Mouse (Mus musculus) adrenal gland, adult 18-20 months (tissue): ENCODE data around the gene Gsx1. TPM values are rescaled to one million over a fixed set of nuclear protein-coding genes. Genes with fewer than 3 reads are reported as not detected.

Experiments used
- DNase-seq, 2 experiments: peaks; one replicate each; pipeline ENCODE4 v3.0.0; 2021 to 2022; ENCODE audit warnings: low spot score in 2 of 2
- total RNA-seq, 2 experiments: library from RNA; stranded (reverse); gene quantifications; 1 replicate in 1 of 2; 2 replicates in 1 of 2; pipeline ENCODE4 v1.2.3; 2021

Gsx1 gene
- total RNA-seq, 2 experiments from 2014 or later, result not detected

GRCm38 (mm10) chr5:147192576-147192960, 4.1 kb downstream of the Gsx1 start:
- DNase-seq, result no peak

- no peak for DNase-seq
Observed at GRCm38 (mm10) chr5:147204905-147205304, 16.4 kb downstream of the Gsx1 start.

- DNase-seq, result no peak
Observed at GRCm38 (mm10) chr5:147207852-147208251, 19.4 kb downstream of the Gsx1 start.

GRCm38 (mm10) chr5:147208471-147208870, 20.0 kb downstream of the Gsx1 start:
- DNase-seq, result no peak

- DNase-seq, result peak; percentile 86 to 90
Observed at GRCm38 (mm10) chr5:147227354-147228112, 39.0 kb downstream of the Gsx1 start.

GRCm38 (mm10) chr5:147235406-147236309, 47.2 kb downstream of the Gsx1 start:
- DNase-seq, result no peak

Other genes with a start within 250 kb of the Gsx1 start
- 10 to 100 TPM; 21.6 to 30.5 TPM for gene Gtf3a, start 240.0 kb upstream of the Gsx1 start, total RNA-seq
- gene Mtif3, start 224.9 kb upstream of the Gsx1 start, total RNA-seq, result 10 to 100 TPM; 23.5 to 31.9 TPM
- gene Lnx2, start 112.1 kb upstream of the Gsx1 start, total RNA-seq, result 10 to 100 TPM; 10.2 to 11.5 TPM
- gene Polr1d, start 111.6 kb upstream of the Gsx1 start, total RNA-seq, result 100 to 1,000 TPM; 128 to 132 TPM
- not detected for gene Pdx1, start 81.3 kb downstream of the Gsx1 start, total RNA-seq
- gene Cdx2, start 118.6 kb downstream of the Gsx1 start, total RNA-seq, result not detected
- gene Urad, start 133.7 kb downstream of the Gsx1 start, total RNA-seq, result 1 to 10 TPM in 1 of 2 experiments, not detected in 1; 1.1 TPM
- gene Flt3, start 211.8 kb downstream of the Gsx1 start, total RNA-seq, result under 1 TPM; 0.43 to 0.58 TPM
- gene Pan3, start 241.5 kb downstream of the Gsx1 start, total RNA-seq, result 10 to 100 TPM; 74.2 to 86.4 TPM